Mouse (Mus musculus): ENCODE data around the gene Rpl18a. TPM values are rescaled to one million over a fixed set of nuclear protein-coding genes. Genes with fewer than 3 reads are reported as not detected.

The Rpl18a gene
- 4,502 and 4,535 TPM in 2 replicates for polyA plus RNA-seq (2015; fragmentation: Nextera tagmentation; extraction: Ambion mirVana)

- Histone ChIP-seq H3K4me2 (peak within 1 kb of the TSS; percentile 91), H3K36me3 (peaks cover 24% of the 10 kb centered on the region), H3K9me3 (no peaks in the 10 kb centered on the region), H3K27me3 (peaks cover 21% of the 10 kb centered on the region), H3K27ac (peak within 1 kb of the TSS; percentile 91), H3K4me3 (peak within 1 kb of the TSS; percentile 68), H3K4me1 (peaks cover 22% of the 10 kb centered on the region), H3K9ac (peak within 1 kb of the TSS; percentile 86)
- ATAC-seq (ENCODE audit: borderline replicate concordance, extremely low read depth, low FRiP score, low TSS enrichment) = peak; percentile 97
- WGBS = under 1% methylated on average over 60 of the region's 60 CpGs
Measured at GRCm38 (mm10) chr8:70897021-70897680, at the start of gene Rpl18a. Gene Rpl18a (minus strand): TSS chr8:70897412.

- no peaks in the 10 kb centered on the region for H3K9me3 ChIP-seq
- WGBS = 27% methylated on average over 1 of the region's 1 CpGs
- no peaks in the 10 kb centered on the region for H3K36me3 ChIP-seq
- no peak overlapping the region for H3K9ac ChIP-seq
- no peak overlapping the region for H3K4me2 ChIP-seq
- no peaks in the 10 kb centered on the region for H3K4me1 ChIP-seq
- H3K27ac ChIP-seq = no peak overlapping the region
- no peak for ATAC-seq (ENCODE audit: borderline replicate concordance, extremely low read depth, low FRiP score, low TSS enrichment)
- H3K27me3 ChIP-seq = no peaks in the 10 kb centered on the region
- H3K4me3 ChIP-seq = no peak overlapping the region
Measured at GRCm38 (mm10) chr8:70943187-70943586, 46.0 kb upstream of the Rpl18a start.

GRCm38 (mm10) chr8:70941478-70941877 is 44.3 kb upstream of the Rpl18a start:
- no peak overlapping the region for H3K27ac ChIP-seq
- H3K4me2 ChIP-seq = no peak overlapping the region
- no peak overlapping the region for H3K4me3 ChIP-seq
- H3K27me3 ChIP-seq = no peaks in the 10 kb centered on the region
- H3K9ac ChIP-seq = no peak overlapping the region
- WGBS = 58% methylated on average over 2 of the region's 2 CpGs
- no peaks in the 10 kb centered on the region for H3K36me3 ChIP-seq
- no peak for ATAC-seq (ENCODE audit: borderline replicate concordance, extremely low read depth, low FRiP score, low TSS enrichment)
- no peaks in the 10 kb centered on the region for H3K9me3 ChIP-seq
- H3K4me1 ChIP-seq = no peaks in the 10 kb centered on the region

GRCm38 (mm10) chr8:70937200-70937599 is 40.0 kb upstream of the Rpl18a start:
- Histone ChIP-seq H3K27ac (no peak overlapping the region), H3K9ac (no peak overlapping the region), H3K4me3 (no peak overlapping the region), H3K9me3 (no peaks in the 10 kb centered on the region), H3K4me1 (no peaks in the 10 kb centered on the region), H3K36me3 (no peaks in the 10 kb centered on the region), H3K27me3 (no peaks in the 10 kb centered on the region), H3K4me2 (no peak overlapping the region)
- ATAC-seq (ENCODE audit: borderline replicate concordance, extremely low read depth, low FRiP score, low TSS enrichment) = no peak
- 83% methylated on average over 6 of the region's 6 CpGs for WGBS

GRCm38 (mm10) chr8:70934786-70935185 is 37.6 kb upstream of the Rpl18a start:
- WGBS = 45% methylated on average over 7 of the region's 7 CpGs
- no peaks in the 10 kb centered on the region for H3K36me3 ChIP-seq
- H3K27me3 ChIP-seq = no peaks in the 10 kb centered on the region
- H3K9ac ChIP-seq = no peak overlapping the region
- H3K4me1 ChIP-seq = no peaks in the 10 kb centered on the region
- H3K4me3 ChIP-seq = no peak overlapping the region
- H3K27ac ChIP-seq = no peak overlapping the region
- H3K4me2 ChIP-seq = no peak overlapping the region
- H3K9me3 ChIP-seq = no peaks in the 10 kb centered on the region
- no peak; the same call in 1 of the 2 replicates for ATAC-seq (ENCODE audit: borderline replicate concordance, extremely low read depth, low FRiP score, low TSS enrichment)

- 80% methylated on average over 4 of the region's 4 CpGs for WGBS
- ATAC-seq (ENCODE audit: borderline replicate concordance, extremely low read depth, low FRiP score, low TSS enrichment) = no peak
- Histone ChIP-seq H3K27ac (no peak overlapping the region), H3K9me3 (no peaks in the 10 kb centered on the region), H3K27me3 (no peaks in the 10 kb centered on the region), H3K4me1 (no peaks in the 10 kb centered on the region), H3K36me3 (no peaks in the 10 kb centered on the region), H3K4me2 (no peak overlapping the region), H3K9ac (no peak overlapping the region), H3K4me3 (no peak overlapping the region)
Measured at GRCm38 (mm10) chr8:70933036-70933435, 35.8 kb upstream of the Rpl18a start.

- H3K36me3 ChIP-seq = no peaks in the 10 kb centered on the region
- H3K9ac ChIP-seq = no peak overlapping the region
- no peak overlapping the region for H3K27ac ChIP-seq
- H3K4me3 ChIP-seq = no peak overlapping the region
- H3K27me3 ChIP-seq = no peaks in the 10 kb centered on the region
- 89% methylated on average over 11 of the region's 11 CpGs for WGBS
- no peak; the same call in 1 of the 2 replicates for ATAC-seq (ENCODE audit: borderline replicate concordance, extremely low read depth, low FRiP score, low TSS enrichment)
- no peak overlapping the region for H3K4me2 ChIP-seq
- H3K9me3 ChIP-seq = no peaks in the 10 kb centered on the region
- H3K4me1 ChIP-seq = no peaks in the 10 kb centered on the region
Measured at GRCm38 (mm10) chr8:70931731-70932130, 34.5 kb upstream of the Rpl18a start.

GRCm38 (mm10) chr8:70928778-70929322 is 31.6 kb upstream of the Rpl18a start:
- 71% methylated on average over 5 of the region's 5 CpGs for WGBS
- Histone ChIP-seq H3K4me1 (no peaks in the 10 kb centered on the region), H3K4me3 (no peak overlapping the region), H3K9me3 (no peaks in the 10 kb centered on the region), H3K27ac (no peak overlapping the region), H3K36me3 (no peaks in the 10 kb centered on the region), H3K9ac (no peak overlapping the region), H3K27me3 (no peaks in the 10 kb centered on the region), H3K4me2 (no peak overlapping the region)
- no peak for ATAC-seq (ENCODE audit: borderline replicate concordance, extremely low read depth, low FRiP score, low TSS enrichment)

GRCm38 (mm10) chr8:70928096-70928495 is 30.9 kb upstream of the Rpl18a start:
- Histone ChIP-seq H3K36me3 (no peaks in the 10 kb centered on the region), H3K4me3 (no peak overlapping the region), H3K9me3 (no peaks in the 10 kb centered on the region), H3K27me3 (no peaks in the 10 kb centered on the region), H3K9ac (no peak overlapping the region), H3K4me1 (no peaks in the 10 kb centered on the region), H3K4me2 (no peak overlapping the region), H3K27ac (no peak overlapping the region)
- no peak for ATAC-seq (ENCODE audit: borderline replicate concordance, extremely low read depth, low FRiP score, low TSS enrichment)
- WGBS = 64% methylated on average over 3 of the region's 3 CpGs

- H3K9me3 ChIP-seq = no peaks in the 10 kb centered on the region
- no peak for ATAC-seq (ENCODE audit: borderline replicate concordance, extremely low read depth, low FRiP score, low TSS enrichment)
- H3K4me3 ChIP-seq = no peak overlapping the region
- H3K4me1 ChIP-seq = no peaks in the 10 kb centered on the region
- H3K4me2 ChIP-seq = no peak overlapping the region
- no peaks in the 10 kb centered on the region for H3K36me3 ChIP-seq
- H3K9ac ChIP-seq = no peak overlapping the region
- H3K27me3 ChIP-seq = no peaks in the 10 kb centered on the region
- H3K27ac ChIP-seq = no peak overlapping the region
- WGBS = 86% methylated on average over 5 of the region's 5 CpGs
Measured at GRCm38 (mm10) chr8:70926396-70926795, 29.2 kb upstream of the Rpl18a start.

GRCm38 (mm10) chr8:70925754-70926153 is 28.5 kb upstream of the Rpl18a start:
- H3K27me3 ChIP-seq = no peaks in the 10 kb centered on the region
- no peak overlapping the region for H3K9ac ChIP-seq
- WGBS = 92% methylated on average over 4 of the region's 4 CpGs
- no peaks in the 10 kb centered on the region for H3K9me3 ChIP-seq
- H3K4me1 ChIP-seq = no peaks in the 10 kb centered on the region
- ATAC-seq (ENCODE audit: borderline replicate concordance, extremely low read depth, low FRiP score, low TSS enrichment) = no peak
- no peak overlapping the region for H3K4me3 ChIP-seq
- H3K4me2 ChIP-seq = no peak overlapping the region
- no peak overlapping the region for H3K27ac ChIP-seq
- H3K36me3 ChIP-seq = no peaks in the 10 kb centered on the region

- WGBS = 85% methylated on average over 4 of the region's 4 CpGs
- Histone ChIP-seq H3K4me1 (no peaks in the 10 kb centered on the region), H3K4me2 (no peak overlapping the region), H3K27me3 (no peaks in the 10 kb centered on the region), H3K9me3 (no peaks in the 10 kb centered on the region), H3K27ac (no peak overlapping the region), H3K9ac (no peak overlapping the region), H3K36me3 (peaks cover under 1% of the 10 kb centered on the region; the same call in 1 of the 2 replicates), H3K4me3 (no peak overlapping the region)
- ATAC-seq (ENCODE audit: borderline replicate concordance, extremely low read depth, low FRiP score, low TSS enrichment) = no peak
Measured at GRCm38 (mm10) chr8:70924151-70924550, 26.9 kb upstream of the Rpl18a start.

Data from lung, embryonic 15.5 days (tissue).